Mouse (Mus musculus) cerebellum, adult 9-10 months (tissue): ENCODE measurements at regions not wholly inside any gene's neighbourhood (a gene's known extent, or its start where the extent isn't known, plus 50 kb on each side); places are given as distances from the start of the nearest gene placed in this dataset.
A peak's percentile ranks its signal among the peaks of the same experiment; 100 is the strongest.

Experiments
- DNase-seq: peaks from one replicate; pipeline ENCODE4 v3.0.0; 2022

GRCm38 (mm10) chr16:95647854-95648253 is 54.0 kb upstream of the Ets2 start:
- peak; percentile 71 for DNase-seq

DNA sequence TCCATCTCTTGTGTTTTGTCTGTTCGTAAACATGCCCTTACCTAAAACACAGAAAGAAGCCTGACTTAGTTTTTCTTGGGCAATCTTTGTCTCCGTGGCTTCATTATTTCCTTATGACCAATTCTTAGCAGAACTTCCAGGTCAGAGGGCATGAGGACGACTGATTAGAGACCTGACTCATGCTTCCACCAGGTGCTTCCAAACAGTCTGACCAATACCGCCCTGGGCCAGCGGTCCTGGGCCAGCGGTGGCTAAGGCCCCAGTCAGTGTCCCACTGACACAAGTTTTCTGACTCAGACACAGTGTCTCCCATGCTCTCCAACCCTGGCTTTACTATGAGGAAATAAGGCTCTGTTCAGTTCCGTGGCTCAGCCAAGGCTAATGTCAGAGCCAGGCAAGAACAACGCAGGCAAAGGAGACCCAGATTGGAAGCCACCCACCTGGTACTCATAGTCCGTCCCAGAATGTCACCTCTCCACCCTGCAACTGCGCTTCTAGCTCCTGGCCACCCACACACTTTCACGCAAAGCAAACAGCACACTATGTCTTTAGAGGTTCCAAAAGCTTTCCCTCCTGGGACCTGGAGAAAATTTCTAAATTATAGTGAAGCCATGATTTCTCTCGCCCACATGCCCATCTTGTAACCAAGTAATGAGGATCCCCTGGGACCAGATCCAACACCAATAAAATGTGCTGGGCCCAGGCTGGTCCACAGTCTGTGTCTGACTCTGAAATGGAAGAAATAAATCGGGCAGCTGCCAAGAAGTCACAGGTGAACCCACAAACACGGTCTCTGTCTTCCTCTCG is 56.6 kb upstream of the Erg start:
- no peak for DNase-seq

GRCm38 (mm10) chr16:95640670-95641069 is 54.3 kb upstream of the Erg start:
- DNase-seq: no peak

GRCm38 (mm10) chr16:95639677-95640076 is 53.3 kb upstream of the Erg start:
- DNase-seq: no peak

DNA sequence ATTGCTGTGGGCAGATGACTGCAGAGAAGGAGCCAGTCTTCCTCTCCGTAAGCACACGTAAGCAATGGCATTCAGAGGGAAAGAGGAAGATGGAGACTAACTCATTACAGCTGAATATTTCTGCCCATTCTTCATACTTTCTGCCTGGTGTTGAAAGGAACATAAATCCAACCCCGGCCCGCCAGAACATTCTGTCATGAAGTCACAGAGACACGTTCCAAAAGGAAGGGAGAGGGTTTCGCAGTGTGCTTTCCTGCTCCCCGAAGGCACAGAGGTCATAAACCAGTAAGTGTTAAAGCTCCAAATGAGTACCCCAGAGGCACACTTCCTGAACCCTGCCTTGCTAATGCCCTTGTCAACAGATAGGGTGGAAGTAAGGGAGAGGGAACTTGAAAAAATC is 51.5 kb upstream of the Erg start:
- no peak for DNase-seq

DNA sequence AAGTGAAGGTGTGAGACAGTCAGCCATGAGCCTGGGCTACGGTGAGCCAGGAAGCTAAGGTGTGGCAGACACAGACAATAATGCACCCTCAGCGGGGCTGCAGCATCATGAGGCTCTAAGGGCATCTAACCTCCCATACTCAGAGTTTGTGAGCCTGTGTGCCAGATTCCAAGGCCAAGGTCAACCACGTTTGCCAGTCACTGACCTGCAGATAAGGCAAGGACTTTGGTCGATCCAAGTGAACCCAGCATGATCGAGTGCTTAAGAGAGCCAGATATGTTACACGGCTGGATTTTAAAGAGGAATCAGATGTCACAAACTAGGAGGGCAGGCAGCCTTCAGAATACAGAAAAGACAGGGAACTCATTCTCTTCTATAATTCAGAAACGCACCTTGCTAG is 50.2 kb upstream of the Erg start:
- DNase-seq: no peak
